Mouse (Mus musculus): Measurements from ENCODE around the gene Cbx6.

DNA sequence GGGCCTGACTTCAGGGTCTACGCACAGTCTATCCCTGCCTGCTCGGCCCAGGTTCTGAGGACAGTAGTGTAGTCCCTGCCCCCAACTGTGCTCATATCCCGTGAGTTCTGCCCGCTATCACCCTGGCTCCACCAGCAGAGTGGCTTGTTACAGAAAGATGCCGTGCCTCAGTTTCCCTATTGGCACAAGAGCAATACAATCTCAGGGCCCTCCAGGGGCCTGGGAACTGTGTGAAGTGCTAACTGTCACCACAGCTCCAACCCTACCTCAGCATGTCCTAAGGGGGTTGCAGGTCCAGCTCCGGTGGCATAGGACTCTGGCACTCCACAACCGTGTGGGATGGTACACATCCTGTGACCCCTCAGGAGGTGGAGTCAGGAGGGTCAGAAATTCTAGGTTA is 37.4 kb downstream of the Cbx6 start:
- TF ChIP-seq TCF3 (IDR thresholded peaks at IDR 0.05; ENCODE audit: insufficient read length, low read depth), result no peak
- TF ChIP-seq POLR2A (IDR thresholded peaks at IDR 0.05; ENCODE audit: insufficient read length, low read depth), result no peak
- TF ChIP-seq MYOG (IDR thresholded peaks at IDR 0.05; ENCODE audit: control insufficient read depth in 1 of 3, insufficient read depth in 1 of 3, insufficient read length in 2 of 3, low read depth in 2 of 3), result no peak
- TF ChIP-seq MAX (IDR thresholded peaks at IDR 0.05; ENCODE audit: low read depth), result no peak
- no peak for TF ChIP-seq REST (IDR thresholded peaks at IDR 0.05; ENCODE audit: insufficient read depth, insufficient read length)
- no peak for TF ChIP-seq SRF (IDR thresholded peaks at IDR 0.05; ENCODE audit: control insufficient read depth, insufficient read length, low read depth)
- no peak for TF ChIP-seq POLR2AphosphoS2 (IDR thresholded peaks at IDR 0.05; ENCODE audit: insufficient read length, low read depth)
- no peak for TF ChIP-seq E2F4 (IDR thresholded peaks at IDR 0.05; ENCODE audit: insufficient read depth)
- TF ChIP-seq CEBPB (IDR thresholded peaks at IDR 0.05; ENCODE audit: insufficient read depth, poor library complexity, severe bottlenecking), result no peak
- no peak for TF ChIP-seq USF1 (IDR thresholded peaks at IDR 0.05; ENCODE audit: low read depth)
